Mouse (Mus musculus): ENCODE measurements around the gene Lpin1. TPM values are rescaled to one million over a fixed set of nuclear protein-coding genes. Genes with fewer than 3 reads are reported as not detected.

Lpin1 gene
- polyA plus RNA-seq, 1 experiment from 2014 or later, result 17.1 TPM

DNA sequence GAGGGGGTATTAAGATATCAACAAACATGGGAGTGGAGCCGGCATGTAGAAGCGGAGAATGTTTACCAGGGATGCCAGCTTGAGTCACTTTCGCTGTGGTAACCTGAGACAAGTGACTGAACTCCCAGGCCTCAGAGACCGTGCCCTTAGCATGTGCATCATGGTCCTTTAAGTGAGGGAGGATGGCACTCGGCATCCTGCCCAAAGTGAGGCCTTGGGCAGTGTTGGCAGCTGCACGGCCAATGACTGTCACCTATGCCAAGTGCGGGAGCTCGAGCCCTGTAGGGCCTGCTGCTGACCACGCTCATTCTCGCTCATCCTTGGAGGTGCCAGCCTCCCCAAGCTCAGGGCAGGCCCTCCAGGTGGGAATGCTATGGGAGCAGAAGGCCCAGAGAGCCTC lies 48.1 kb downstream of the Lpin1 start:
- peaks cover 84% of the 10 kb centered on the region for H3K36me3 ChIP-seq
- no peak for ATAC-seq (ENCODE audit: low FRiP score)

DNA sequence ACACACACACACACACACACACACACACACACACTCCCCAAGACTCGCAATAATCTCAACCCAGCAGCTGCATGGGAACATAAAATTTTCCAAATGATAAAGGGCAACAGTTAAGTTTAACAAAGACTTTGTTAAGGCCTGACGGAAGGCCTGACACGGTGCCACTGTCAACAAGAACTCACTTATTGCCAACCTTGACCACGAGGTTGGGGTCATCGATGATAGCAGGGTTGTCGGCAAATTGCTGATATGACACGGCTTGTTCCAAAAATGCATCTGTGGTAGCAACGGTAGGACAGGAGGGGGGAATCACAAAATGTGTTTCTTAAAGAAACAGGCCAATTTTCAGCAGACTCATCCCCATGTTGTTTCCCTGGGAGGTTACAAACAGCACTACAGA lies 48.6 kb downstream of the Lpin1 start:
- Histone ChIP-seq H3K27ac (no peak overlapping the region), H3K27me3 (no peaks in the 10 kb centered on the region), H3K9ac (no peak overlapping the region), H3K4me3 (no peak overlapping the region), H3K36me3 (peaks cover 84% of the 10 kb centered on the region), H3K9me3 (replicated peaks) (no peaks in the 10 kb centered on the region), H3K4me2 (replicated peaks) (no peak overlapping the region), H3K4me1 (no peaks in the 10 kb centered on the region)
- WGBS, result 90% methylated on average over 8 of the region's 8 CpGs
- ATAC-seq (ENCODE audit: low FRiP score), result no peak

More for the DNA sequence above, 48.1 kb downstream of the Lpin1 start:
- H3K4me3 ChIP-seq, result no peak overlapping the region
- WGBS, result 91% methylated on average over 10 of the region's 10 CpGs
- no peaks in the 10 kb centered on the region for H3K4me1 ChIP-seq
- no peak overlapping the region for H3K9ac ChIP-seq
- no peaks in the 10 kb centered on the region for H3K27me3 ChIP-seq
- H3K4me2 ChIP-seq (replicated peaks), result no peak overlapping the region
- H3K27ac ChIP-seq, result no peak overlapping the region
- H3K9me3 ChIP-seq (replicated peaks), result no peaks in the 10 kb centered on the region

DNA sequence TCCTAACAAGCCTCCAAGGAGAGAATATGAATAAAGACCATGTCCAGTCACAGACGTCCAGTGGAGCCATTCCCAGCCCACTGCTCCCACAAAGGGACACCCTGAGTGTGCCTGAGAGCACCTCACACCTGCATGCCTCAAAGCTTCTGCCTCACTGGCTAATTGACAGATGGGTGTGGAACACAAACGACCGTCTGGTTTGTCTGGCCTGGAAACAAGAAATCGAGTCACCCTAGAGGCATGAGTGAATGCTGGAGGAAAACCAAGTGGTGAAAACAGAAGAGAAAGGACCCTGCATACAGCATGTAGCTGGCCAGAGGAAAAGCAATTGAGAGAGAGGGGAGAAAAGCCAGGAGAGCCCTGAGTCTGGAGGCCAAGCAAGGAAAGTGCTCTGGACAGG lies 53.5 kb downstream of the Lpin1 start:
- H3K27me3 ChIP-seq, result no peaks in the 10 kb centered on the region
- 51% methylated on average over 4 of the region's 4 CpGs for WGBS
- H3K4me2 ChIP-seq (replicated peaks), result no peak overlapping the region
- H3K4me1 ChIP-seq, result no peaks in the 10 kb centered on the region
- H3K9me3 ChIP-seq (replicated peaks), result no peaks in the 10 kb centered on the region
- H3K36me3 ChIP-seq, result peaks cover 73% of the 10 kb centered on the region
- H3K9ac ChIP-seq, result no peak overlapping the region
- H3K27ac ChIP-seq, result no peak overlapping the region
- H3K4me3 ChIP-seq, result no peak overlapping the region
- ATAC-seq (ENCODE audit: low FRiP score), result no peak

DNA sequence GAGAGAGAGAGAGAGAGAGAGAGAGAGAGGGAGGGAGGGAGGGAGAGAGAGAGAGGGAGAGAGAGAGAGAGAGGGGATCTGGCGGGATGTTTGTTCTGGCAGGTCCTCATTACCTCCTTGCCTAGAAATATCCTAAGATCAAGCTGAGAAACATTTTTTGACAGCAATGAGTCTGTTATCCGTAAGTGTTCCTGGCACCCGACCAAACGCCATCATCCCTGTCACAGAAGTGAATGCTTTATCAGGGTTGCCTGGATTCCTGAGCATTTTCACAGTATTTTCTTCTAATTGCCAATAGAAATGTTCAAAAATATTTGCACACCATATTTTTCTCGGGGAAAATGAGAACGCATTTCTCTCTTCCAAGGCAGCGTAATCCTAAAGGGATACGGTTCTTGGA lies 56.6 kb downstream of the Lpin1 start:
- Histone ChIP-seq H3K27ac (no peak overlapping the region), H3K9ac (no peak overlapping the region), H3K27me3 (no peaks in the 10 kb centered on the region), H3K4me2 (replicated peaks) (no peak overlapping the region), H3K4me3 (no peak overlapping the region), H3K36me3 (peaks cover 55% of the 10 kb centered on the region), H3K4me1 (0 out of 2 replicates have a peak, but pooled peaks cover 7% of the 10 kb centered on the region), H3K9me3 (replicated peaks) (no peaks in the 10 kb centered on the region)
- no peak for ATAC-seq (ENCODE audit: low FRiP score)
- WGBS, result 83% methylated on average over 8 of the region's 8 CpGs

DNA sequence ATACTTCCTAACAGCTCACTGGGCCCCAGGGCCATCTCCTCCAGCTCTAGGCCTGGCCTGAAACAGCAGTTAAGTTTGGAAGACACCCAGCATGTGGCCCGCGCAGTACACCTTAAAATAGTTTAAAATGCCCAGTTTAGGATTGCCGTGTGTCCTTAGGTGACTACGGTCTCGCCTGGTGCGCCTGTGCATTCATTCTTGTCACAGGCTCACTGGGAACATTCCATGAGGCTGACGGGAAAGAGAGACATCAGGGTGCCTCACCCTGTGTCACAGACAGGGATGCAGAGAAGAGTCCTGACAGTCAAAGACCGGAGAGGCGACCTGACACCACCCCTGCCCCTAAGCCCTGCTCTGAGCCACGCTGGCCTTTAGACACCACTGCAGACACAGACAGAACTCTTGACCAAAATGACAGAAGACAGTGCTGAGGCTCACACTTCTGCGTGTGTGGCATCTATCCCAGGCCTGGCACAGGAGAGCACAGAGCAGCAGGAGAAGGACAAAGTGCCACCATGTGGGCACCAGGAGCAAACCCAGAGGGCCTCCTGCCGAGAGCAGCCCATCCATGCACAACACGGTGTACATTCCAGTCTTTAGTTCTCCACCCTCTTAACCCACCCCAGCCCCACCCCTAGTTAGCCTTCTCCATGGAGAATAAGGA lies 58.5 kb downstream of the Lpin1 start:
- Histone ChIP-seq H3K4me1 (0 out of 2 replicates have a peak, but pooled peaks cover 7% of the 10 kb centered on the region), H3K36me3 (peaks cover 56% of the 10 kb centered on the region)
- WGBS, result 87% methylated on average over 13 of the region's 13 CpGs

DNA sequence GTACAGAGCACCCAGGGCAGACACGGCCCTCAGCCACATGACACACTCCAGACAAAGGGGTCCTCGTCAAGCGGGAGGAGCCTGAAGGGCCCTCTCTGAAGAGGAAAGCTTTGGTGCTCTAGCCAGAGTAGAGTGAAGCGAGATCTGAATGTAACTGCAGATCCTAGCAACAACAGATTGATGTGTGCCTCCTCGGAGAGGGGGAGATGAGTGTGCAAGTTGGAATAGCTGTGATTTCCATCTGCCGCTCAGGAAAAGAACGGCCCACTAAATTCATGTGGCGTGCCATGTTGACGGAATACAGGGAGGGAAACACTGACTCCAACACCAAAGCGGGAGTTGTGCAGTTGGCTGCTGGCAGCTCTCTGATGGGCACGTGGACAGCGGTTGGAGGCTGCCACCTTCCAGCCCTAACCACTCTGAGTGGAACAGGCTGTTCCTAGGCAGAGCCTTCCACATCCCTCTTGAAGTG lies 59.7 kb downstream of the Lpin1 start:
- ATAC-seq (ENCODE audit: low FRiP score), result no peak
- 0 out of 2 replicates have a peak, but pooled peaks cover 7% of the 10 kb centered on the region for H3K4me1 ChIP-seq
- H3K9ac ChIP-seq, result no peak overlapping the region
- H3K4me2 ChIP-seq (replicated peaks), result no peak overlapping the region
- no peaks in the 10 kb centered on the region for H3K9me3 ChIP-seq (replicated peaks)
- 70% methylated on average over 12 of the region's 12 CpGs for WGBS
- no peaks in the 10 kb centered on the region for H3K27me3 ChIP-seq
- no peak overlapping the region for H3K27ac ChIP-seq
- H3K36me3 ChIP-seq, result peaks cover 57% of the 10 kb centered on the region
- H3K4me3 ChIP-seq, result no peak overlapping the region

More for the DNA sequence above, 58.5 kb downstream of the Lpin1 start:
- no peak overlapping the region for H3K9ac ChIP-seq
- no peak overlapping the region for H3K4me2 ChIP-seq (replicated peaks)
- no peak overlapping the region for H3K27ac ChIP-seq
- ATAC-seq (ENCODE audit: low FRiP score), result no peak
- H3K9me3 ChIP-seq (replicated peaks), result no peaks in the 10 kb centered on the region
- no peak overlapping the region for H3K4me3 ChIP-seq
- H3K27me3 ChIP-seq, result no peaks in the 10 kb centered on the region

DNA sequence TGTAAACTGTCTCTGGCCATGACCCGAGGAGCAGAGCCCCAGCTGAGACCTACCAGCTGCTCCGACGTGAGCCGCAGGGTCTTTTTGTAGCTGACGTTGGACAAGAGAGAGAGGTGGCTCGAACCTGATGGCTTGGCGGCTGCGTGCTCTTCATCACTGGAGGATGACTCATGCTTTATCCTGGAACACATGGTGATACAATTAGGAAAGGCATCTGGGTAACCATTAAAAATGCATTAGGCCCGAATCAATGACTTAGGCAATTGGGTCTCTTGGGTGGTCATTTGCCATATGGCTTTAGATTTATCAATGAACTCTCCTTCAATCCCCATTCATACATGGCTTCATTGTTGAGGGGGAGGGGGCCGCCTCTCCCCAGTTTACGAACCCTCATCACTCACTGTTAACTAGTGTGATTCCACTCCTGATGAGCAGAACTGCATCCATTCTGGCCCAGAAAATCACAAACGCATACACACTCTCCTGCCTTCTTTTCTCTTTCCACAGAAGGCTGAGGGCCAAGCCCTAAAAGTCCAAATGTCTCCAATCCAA lies 61.9 kb downstream of the Lpin1 start:
- ATAC-seq (ENCODE audit: low FRiP score), result peak; percentile 71
- no peaks in the 10 kb centered on the region for H3K27me3 ChIP-seq
- H3K4me1 ChIP-seq, result 0 out of 2 replicates have a peak, but pooled peaks cover 7% of the 10 kb centered on the region
- H3K27ac ChIP-seq, result no peak overlapping the region
- H3K9ac ChIP-seq, result no peak overlapping the region
- H3K36me3 ChIP-seq, result peaks cover 75% of the 10 kb centered on the region
- 64% methylated on average over 12 of the region's 12 CpGs for WGBS
- no peaks in the 10 kb centered on the region for H3K9me3 ChIP-seq (replicated peaks)
- H3K4me2 ChIP-seq (replicated peaks), result no peak overlapping the region
- no peak overlapping the region for H3K4me3 ChIP-seq

DNA sequence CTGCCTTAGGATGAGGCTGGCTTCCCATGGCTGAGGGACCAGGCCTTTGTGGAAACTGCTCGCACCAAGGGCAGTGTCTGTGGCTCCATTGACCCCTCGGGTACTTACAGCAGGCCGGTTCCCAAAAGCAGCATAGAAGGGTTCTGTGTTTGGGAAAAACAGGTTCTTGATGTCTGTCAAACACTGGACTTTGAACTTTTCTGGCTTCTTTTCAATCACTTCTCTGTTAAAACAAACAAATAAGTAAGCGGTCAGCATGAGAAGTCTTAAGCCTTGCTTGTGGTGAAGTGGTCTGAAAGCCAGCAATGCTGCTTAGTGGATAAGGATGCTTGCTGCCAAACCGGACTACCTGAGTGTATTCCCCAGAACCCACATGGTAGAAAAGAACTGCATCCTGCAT lies 69.2 kb downstream of the Lpin1 start:
- Histone ChIP-seq H3K4me2 (replicated peaks) (no peak overlapping the region), H3K4me1 (no peaks in the 10 kb centered on the region), H3K36me3 (peaks cover 83% of the 10 kb centered on the region), H3K27ac (no peak overlapping the region), H3K27me3 (no peaks in the 10 kb centered on the region), H3K9me3 (replicated peaks) (no peaks in the 10 kb centered on the region), H3K9ac (no peak overlapping the region), H3K4me3 (no peak overlapping the region)
- no peak for ATAC-seq (ENCODE audit: low FRiP score)
- 87% methylated on average over 5 of the region's 5 CpGs for WGBS

DNA sequence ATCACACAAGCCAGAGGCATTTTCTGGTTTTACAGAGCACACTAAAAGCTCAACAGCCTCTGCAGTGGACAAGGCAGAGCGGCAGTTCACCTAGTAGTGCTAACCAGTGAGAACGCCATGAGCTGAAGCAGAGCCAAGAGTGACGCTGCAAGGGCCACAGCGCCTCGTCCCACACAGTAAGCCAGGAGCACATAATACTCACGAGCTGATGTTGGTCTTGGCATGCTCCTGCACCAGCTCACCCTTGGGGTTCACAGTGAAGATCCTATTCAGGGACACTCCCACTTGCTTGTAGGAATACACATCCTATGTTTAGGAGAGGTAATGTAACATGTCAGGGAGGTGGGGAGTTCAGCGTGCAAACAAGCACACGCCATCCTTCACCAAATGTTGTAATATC lies 70.1 kb downstream of the Lpin1 start:
- no peak for ATAC-seq (ENCODE audit: low FRiP score)
- H3K9ac ChIP-seq, result no peak overlapping the region
- H3K4me2 ChIP-seq (replicated peaks), result no peak overlapping the region
- no peaks in the 10 kb centered on the region for H3K4me1 ChIP-seq
- WGBS, result 87% methylated on average over 8 of the region's 8 CpGs
- no peak overlapping the region for H3K27ac ChIP-seq
- H3K36me3 ChIP-seq, result peaks cover 81% of the 10 kb centered on the region
- H3K27me3 ChIP-seq, result no peaks in the 10 kb centered on the region
- no peak overlapping the region for H3K4me3 ChIP-seq
- no peaks in the 10 kb centered on the region for H3K9me3 ChIP-seq (replicated peaks)

DNA sequence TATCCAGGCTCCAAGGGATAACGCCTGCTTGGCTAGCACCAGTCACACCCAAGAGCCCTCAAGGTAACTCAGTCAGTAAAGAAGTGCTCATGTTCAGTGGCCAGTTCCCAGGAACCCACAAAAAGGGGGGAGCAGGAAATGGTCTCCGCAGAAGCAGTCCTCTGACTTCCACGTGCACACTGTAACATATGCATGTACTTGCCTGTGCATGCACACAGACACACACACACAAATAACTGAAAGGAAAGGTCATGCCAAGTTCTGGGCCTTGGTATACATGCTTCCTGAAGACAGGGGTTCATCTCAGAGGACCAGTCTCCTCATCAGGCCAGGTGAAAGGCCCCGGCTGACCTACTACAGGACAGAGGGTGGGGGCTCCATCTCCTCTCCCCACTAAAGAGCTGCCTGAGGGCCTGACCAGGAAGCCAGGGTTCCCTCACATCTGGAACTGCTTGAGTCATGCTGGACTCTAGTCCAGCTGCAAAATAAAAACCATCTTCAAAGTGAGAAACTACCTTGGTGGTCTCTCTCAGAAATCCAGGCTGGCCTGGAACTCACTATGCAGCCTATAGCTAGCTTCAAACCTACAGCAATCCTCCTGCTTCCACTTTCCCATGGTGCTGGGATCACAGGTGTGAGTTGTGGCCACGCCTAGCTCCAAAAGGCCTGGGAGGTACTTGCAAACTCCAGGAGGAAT lies 70.7 kb downstream of the Lpin1 start:
- Histone ChIP-seq H3K27me3 (no peaks in the 10 kb centered on the region), H3K4me3 (no peak overlapping the region), H3K27ac (no peak overlapping the region), H3K4me2 (replicated peaks) (no peak overlapping the region), H3K36me3 (peaks cover 75% of the 10 kb centered on the region), H3K4me1 (no peaks in the 10 kb centered on the region), H3K9me3 (replicated peaks) (no peaks in the 10 kb centered on the region), H3K9ac (no peak overlapping the region)
- ATAC-seq (ENCODE audit: low FRiP score), result no peak
- WGBS, result 77% methylated on average over 5 of the region's 5 CpGs

DNA sequence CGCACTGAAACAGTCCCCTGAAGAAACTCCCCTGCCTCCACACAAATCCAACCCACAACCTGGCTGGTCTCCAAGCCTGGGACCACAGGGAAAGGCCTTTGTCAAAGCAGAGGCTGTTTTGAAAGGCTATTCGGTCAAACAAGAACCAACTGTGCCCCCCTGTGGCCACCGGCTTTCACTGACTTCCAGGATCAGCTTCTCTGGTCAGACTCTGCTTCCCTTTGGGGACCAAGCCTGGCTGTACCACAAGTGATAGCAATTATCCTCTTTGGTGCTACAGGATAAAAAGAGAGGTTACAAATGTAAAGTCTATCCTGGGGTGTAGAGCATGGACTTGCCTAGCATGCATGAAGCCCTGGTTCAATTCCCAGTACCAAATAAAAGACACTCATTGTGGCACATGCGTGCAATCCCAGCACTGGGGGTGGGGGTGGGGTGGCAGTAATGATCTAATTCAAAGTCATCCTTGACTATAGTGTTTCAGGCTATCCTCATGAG lies 77.4 kb downstream of the Lpin1 start:
- 20% methylated on average over 4 of the region's 4 CpGs for WGBS
- H3K4me1 ChIP-seq, result peaks cover 11% of the 10 kb centered on the region
- H3K36me3 ChIP-seq, result peaks cover 19% of the 10 kb centered on the region
- H3K9ac ChIP-seq, result no peak overlapping the region
- no peaks in the 10 kb centered on the region for H3K9me3 ChIP-seq (replicated peaks)
- ATAC-seq (ENCODE audit: low FRiP score), result peak; percentile 83
- no peak overlapping the region; the same call in 1 of the 2 replicates for H3K27ac ChIP-seq
- H3K27me3 ChIP-seq, result no peaks in the 10 kb centered on the region
- H3K4me2 ChIP-seq (replicated peaks), result no peak overlapping the region
- H3K4me3 ChIP-seq, result no peak overlapping the region

DNA sequence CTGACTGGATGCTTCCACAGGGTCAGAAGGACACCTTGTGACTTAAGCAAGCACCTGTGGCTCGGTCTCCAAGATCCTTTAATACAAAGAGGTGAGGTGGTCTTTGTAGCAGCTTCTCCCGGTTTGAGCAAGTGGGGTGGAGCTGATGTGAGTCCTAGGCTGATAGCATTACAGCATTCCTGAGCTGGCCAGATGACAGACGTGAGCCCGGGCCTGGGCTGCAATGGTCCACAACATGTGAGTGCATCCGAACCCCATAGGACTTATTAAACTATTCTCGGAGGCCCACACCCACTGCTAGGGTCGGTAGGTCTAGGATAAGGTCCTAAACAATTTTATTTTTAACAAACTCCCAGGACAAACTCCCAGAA lies 77.9 kb downstream of the Lpin1 start:
- H3K9ac ChIP-seq, result no peak overlapping the region
- WGBS, result 44% methylated on average over 7 of the region's 7 CpGs
- no peak overlapping the region; the same call in 1 of the 2 replicates for H3K27ac ChIP-seq

More for the DNA sequence above, 77.9 kb downstream of the Lpin1 start:
- Histone ChIP-seq H3K9me3 (replicated peaks) (no peaks in the 10 kb centered on the region), H3K36me3 (peaks cover 14% of the 10 kb centered on the region), H3K4me2 (replicated peaks) (no peak overlapping the region), H3K4me1 (peaks cover 11% of the 10 kb centered on the region), H3K27me3 (no peaks in the 10 kb centered on the region), H3K4me3 (no peak overlapping the region)
- ATAC-seq (ENCODE audit: low FRiP score), result peak; percentile 64

Data from hindbrain, embryonic 12.5 days (tissue).